Mouse (Mus musculus) left cerebral cortex, postnatal 36 days (tissue): ENCODE measurements at regions not wholly inside any gene's neighbourhood (a gene's known extent, or its start where the extent isn't known, plus 50 kb on each side); places are given as distances from the start of the nearest gene placed in this dataset.

Experiments used
- DNase-seq, 2 experiments: peaks; one replicate each; pipeline ENCODE4 v3.0.0; 2021 to 2022; ENCODE audit warnings: low spot score in 2 of 2, mixed read lengths in 1 of 2
- intact Hi-C: fragments of 180-260 bp; cut with DNase I; formaldehyde crosslinking; loops from one replicate; pipeline ENCODE4 v1.15.1; 2025

GRCm38 (mm10) chr9:26678288-26678687 is 55.2 kb upstream of the B3gat1 start:
- intact Hi-C loops = no loop called here
- peak; percentile 47 to 58 for DNase-seq

DNA sequence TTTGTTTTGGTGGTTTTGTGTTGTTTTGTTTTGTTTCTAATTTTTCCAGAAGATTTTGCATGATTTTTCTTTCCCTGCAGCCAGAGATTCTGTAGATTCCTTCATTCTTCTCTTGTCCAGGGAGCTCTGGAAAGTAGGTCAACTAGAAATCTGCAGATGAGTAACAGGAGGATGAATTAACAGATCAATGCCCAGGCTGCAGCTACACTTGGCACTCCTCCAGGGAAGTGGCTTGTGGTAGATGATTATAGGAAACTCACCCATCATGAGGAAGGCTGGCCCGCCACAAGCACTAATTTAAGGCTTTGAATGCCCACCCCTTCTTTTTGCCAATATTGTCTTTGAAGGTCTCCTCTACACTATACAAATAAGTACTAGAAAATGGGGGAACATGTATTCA is 52.0 kb upstream of the B3gat1 start:
- no peak for DNase-seq
- intact Hi-C loops = no loop called here
